ENCODE assay signal across 5 mouse cellular contexts in the genomic region with DNA sequence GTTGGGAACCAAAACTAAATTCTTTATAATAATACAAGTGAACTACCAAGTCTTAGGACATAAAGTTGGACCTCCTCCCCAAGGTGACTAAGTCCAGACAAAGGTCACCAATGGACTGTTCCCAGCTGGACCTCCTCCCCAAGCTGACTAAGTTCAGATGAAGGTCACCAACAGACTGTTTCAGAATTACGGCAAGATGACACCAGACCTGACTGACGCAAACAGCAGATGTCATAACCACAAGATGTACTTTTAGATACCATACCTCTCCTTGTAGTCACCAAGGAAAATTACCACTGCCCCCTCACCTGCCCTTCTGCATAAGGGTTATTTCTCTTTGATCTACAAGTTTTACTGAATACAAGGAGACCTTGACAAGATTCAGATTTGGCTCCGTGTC.
DNase-seq lines count a peak whose midpoint lies in the region.

No protein-coding gene starts in this region.

- DNase-seq in 3T3-L1 (ENCODE audit: low read depth, low spot score) (peak; percentile 5), NIH3T3 (ENCODE audit: low read depth) (peak; percentile 12)
- peak; percentile 51 for DNase-seq in adrenal gland, adult 2 months
- peak; percentile 9 for DNase-seq in adrenal gland, postnatal 10 days
- DNase-seq in adrenal gland, postnatal 36 days: peak; percentile 10 to 28

Comparison
In these comparisons a context has a peak if more than half of its experiments do, and no peak if none do; other contexts are left out.
1. Peak in every context shown above with its lines: DNase-seq.